Mouse (Mus musculus) thymus, postnatal 36 days (tissue): ENCODE measurements around the gene Rbm39.
A peak's percentile ranks its signal among the peaks of the same experiment; 100 is the strongest.
"Not testable (repeated sequence)": the region's sequence is repeated elsewhere in the genome, so short reads cannot be mapped to it uniquely, and the experiment has no call there.

Experiments used
- DNase-seq, 2 experiments: peaks; one replicate each; pipeline ENCODE4 v3.0.0; 2022; ENCODE audit warnings: mixed read lengths in 2 of 2

Rbm39 gene

DNA sequence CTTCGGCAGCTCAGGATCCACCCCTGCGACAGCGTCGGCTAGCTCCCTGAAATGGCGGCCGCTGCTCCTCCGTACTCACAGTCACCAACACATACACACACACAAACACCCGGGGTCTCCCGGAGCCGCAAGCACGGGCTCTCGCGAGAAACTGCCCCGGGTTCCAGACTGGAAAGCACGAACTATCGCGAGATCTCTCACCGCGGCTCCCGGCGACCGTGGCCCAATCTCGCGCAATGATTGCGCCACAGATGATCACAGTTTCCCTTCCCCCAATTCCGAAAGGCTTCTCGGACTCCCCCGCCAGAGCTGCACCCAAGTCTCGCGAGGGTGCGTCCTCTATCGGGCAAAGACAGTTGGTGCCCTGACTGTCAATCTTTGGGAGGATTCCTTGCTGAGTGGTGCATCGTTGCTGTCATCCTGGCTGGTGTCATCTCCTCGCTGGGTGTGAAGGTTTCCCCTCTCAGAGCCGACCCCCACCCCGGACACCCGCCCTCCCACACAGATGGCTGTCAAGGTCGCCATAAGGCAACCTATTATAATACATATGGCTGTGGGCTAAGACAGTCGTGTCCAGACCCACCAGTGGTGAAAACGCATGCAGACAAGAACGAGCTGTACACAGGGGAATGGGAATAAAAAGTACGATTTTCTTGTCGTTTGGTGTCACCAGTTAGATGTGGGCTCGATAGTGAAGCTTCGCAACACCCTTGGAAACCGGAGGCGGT, at the start of gene Rbm39:
Rbm39 (minus strand) TSS at position 145 of the 728 bp plus-strand sequence.
- DNase-seq: peak; percentile 99 to 100

GRCm38 (mm10) chr2:156229171-156229570, 49.1 kb upstream of the Rbm39 start:
- DNase-seq: no peak

GRCm38 (mm10) chr2:156227689-156228088, 47.7 kb upstream of the Rbm39 start:
- DNase-seq: no peak

- no peak for DNase-seq
Measured at GRCm38 (mm10) chr2:156224043-156224442, 44.0 kb upstream of the Rbm39 start.

DNA sequence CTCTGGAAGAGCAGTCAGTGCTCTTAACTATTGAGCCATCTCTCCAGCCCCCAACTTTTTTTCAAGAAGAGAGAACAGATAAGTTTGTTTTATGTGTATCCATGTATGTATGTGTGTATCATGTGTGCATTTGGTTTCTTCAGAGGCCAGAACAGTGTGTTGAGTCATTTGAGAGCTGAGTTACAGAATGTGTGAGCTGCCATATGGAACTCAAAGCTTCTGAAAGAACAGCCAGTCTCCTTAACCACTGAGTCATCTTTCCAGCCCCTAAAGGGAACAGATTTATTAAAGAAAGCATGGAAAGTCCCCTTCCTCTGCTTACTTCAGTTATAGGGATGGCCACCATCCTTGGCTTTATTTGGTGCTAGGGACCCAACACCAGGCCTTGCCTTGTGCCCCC, 42.1 kb upstream of the Rbm39 start:
- DNase-seq: no peak

DNA sequence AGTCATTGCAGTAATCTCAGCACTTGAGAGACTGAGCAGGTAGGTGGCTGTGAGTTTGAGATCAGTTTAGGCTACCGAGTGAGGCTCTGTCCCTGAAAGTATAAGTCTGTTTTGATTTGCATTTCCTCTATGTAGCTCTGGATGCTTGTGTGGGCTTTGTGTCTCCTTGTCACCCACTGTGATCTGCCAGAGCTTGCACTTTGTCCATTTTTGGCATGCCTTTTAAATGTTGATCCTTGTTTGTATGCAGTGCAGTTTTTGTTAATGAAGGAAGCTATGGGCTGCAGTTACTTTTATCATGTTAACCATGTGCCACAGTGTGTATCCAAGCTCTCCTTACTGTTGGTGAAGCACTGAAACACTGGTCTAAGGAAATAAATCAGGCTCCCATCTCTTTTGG, 37.7 kb upstream of the Rbm39 start:
- no peak for DNase-seq

DNA sequence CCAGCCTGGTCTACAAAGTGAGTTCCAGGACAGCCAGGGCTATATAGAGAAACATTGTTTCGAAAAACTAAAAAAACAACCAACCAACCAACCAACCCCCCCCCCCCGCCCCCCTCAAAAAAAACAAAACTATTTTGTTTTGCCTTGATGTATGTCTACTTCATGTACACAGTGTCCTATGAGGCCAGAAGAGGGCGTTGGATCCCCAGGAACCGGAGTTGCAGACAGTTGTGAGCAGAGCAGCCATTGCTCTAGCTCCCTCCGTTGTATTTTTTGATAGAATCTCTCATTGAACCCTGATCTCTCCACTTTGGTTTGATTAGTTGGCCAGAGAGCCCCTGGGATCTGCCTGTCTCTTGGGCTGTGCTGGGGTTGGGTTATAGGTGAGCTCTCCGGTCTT, 23.9 kb upstream of the Rbm39 start:
- no peak for DNase-seq

DNA sequence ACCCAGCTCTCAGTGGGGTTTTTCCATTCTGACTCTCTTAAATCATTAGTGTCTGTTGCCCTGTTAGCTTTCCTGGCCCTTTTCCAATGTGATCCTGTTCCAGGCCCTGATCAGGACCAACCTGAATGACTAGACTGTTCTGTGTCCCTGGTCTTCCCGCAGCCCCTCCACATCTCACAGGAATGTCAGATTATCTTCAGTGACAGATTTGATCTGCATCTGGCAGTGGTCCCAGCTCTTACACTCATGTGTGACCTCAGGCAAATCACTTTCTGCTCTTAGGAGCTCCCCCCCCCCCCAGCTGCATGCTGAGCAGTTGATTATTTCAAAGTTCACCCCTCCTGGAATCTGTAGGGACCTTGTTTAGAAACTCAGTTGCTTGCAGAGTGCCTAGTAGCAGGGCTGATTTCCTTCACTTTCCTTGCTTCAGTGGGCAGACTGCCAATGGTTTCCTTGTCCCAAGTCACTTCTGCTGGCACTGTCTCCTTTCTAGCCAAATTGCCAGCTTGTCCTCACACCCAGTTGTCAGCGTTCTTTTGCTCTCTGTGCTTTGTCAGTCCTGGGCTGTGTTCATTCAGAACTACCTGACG, 22.9 kb upstream of the Rbm39 start:
- no peak for DNase-seq

DNA sequence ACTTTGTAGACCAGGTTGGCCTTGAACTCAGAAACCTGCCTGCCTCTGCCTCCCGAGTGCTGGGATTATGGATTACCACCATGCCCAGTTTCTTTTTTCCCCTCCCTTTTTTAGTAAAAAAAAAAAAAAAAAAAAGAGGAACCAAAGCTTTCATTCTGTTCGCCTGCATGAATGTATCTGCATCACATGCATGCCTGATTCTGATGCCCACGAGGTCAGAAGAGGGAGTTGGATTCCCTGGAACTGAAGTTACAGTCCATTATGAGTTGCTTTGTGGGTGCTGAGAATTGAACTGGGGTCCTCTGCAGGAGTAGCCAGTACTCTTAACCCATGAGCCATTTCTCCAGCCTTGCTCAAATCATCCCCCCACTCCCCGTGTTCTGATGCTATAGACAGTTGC, 21.4 kb upstream of the Rbm39 start:
- DNase-seq: no peak

- DNase-seq: no peak
Measured at GRCm38 (mm10) chr2:156199944-156200343, 19.9 kb upstream of the Rbm39 start.

DNA sequence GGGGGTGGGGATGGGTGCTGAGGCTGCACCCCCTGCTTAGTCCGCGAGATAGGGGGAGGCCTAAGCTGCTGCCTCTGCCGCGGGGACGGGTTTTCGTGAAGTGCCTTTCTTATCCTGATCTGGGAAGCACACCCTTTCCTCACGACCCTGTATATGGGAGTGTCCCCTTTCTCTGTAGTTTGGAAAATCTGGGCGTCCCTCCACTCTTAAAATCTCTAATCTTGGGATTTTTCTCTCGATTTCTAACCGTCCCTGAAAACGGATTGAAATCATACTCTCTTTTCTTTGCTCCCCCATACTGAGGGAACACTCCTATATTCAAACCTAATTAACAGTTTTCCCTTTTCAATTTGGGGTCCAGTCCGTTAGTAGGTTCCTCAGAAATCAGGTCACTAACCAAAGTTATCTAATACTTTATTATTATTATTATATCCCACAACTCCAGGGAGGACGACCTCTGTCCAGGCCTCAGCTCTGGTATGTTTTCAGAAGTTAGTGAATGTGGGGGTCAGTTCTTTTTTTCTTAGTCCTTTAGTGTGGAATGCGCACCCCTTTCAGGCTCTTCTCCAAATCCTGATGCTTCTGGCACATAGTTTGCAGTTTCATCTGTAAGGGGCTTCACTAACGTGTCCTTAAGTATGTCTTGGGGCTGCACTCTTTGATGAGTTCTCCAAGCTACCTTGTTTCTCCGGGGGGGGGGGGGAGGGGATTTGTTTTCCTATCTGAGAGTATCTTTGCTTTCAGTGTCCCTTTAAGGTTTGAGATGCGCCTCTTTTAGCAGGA, 17.3 kb upstream of the Rbm39 start:
- no peak for DNase-seq

DNA sequence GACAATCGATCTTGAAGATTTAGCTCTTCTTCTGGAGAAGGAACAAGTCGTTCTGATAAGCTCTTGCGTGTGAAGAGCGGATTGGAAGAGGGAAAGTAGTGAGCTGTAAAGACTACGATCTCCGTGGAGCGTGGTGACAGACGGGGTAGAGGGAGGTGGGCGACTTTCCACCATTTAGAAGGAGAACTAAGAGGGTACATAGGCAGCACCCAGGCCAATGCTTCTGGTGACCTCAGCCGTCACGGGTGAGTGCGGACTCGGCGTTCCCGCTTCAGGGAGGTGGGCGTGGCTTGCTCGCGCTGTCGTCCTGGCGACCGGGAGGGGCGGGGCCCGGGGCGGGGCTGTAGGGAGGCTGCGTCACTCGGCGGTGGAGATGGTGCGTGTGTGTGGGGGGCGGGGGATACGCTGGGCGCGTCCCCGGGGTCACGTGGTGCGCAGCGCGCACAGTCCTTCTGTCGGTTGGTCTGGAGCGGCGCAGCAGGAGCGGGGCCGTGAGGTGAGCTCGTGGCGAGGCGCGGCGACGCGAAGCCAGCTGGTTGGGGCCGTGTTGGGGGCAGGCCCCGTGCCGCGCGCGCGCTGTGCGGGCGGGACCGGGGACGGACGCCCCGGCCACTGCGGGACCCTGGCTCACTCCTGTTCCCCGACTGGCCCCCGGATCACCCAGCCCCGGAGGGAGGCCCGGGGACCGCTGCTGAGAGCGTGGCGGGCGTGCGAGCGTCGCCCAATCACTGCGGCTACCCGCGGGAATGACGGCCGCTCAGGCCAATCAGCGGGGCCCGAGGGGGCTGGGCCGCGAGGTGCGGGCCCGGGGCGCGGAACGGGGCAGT, 16.5 kb upstream of the Rbm39 start, which contains the start of gene Phf20:
Phf20 (plus strand) TSS at position 165 of the 827 bp plus-strand sequence.
- DNase-seq: peak; percentile 98 to 99

DNA sequence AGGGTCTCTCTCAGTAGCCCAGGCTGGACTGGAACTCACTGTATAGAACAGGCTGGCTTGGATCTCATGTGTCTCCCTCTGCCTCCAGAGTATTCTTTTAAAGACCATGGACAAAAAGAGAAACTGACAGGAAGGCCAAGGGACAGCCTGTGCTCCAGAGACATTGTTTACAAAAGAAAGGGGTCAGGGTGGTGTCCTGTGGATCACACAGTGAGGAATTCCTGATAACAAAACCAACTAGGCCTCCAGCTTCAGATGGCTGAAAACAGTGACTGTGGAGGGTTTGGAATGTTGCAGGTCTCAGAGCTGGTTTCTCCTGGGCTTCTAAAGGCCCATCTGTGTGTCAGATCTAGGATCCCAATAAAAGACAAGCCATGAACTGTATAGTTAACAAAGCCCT, 14.5 kb upstream of the Rbm39 start:
- no peak for DNase-seq

DNA sequence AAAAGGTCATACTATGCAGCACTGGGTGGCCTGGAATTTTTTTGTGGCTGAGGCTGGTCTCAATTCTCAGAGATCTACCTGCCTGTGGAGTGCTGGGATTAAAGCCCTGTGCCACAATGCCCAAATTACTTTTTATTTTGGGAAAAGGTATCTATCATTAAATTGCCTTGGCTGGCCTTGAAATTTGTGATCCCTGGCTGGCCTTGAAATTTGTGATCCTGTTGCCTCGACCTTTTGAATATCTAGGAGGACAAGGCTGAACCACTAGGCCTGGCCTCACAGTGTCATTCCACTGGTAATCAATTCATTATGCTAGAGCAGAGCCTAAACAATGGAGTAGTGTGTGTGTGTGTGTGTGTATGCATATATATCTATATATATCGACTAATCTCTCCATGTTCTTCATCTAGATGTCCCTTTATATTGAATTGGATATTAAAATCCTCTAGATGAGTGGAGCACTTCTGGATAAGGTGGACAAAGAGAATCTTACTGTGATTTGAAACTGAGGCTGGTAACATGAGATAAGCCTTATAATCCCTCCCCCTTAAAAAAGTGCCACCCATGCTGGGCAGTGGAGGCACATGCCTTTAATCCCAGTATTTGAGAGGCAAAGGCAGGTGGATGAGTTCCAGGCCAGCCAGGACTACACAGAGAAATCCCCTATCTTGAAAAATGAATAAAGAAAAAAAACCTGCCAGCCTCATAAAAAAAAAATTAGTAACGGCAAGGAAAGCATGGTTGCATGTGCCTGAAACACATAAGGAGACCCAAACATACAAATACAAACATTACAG, 13.2 kb upstream of the Rbm39 start:
- no peak for DNase-seq

DNA sequence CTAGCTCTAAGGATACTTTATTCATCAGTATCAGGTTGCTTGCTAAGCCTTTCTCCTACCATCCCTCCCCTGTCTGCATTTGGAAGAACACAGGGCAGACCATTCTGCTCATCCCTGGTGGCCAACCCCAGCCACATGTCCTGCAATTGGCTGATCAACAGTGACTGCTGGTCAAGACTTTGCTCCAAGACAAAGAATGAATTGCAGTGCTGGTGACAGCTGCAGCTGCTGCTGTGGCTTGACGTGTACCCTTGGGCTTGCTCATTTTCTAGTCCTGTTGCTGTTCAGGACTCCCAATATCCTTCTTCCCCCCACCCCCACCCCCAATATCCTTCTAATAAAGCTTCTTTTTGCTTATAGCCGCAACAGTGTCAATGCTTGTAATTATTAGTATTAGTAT, 12.0 kb upstream of the Rbm39 start:
- DNase-seq: no peak

DNA sequence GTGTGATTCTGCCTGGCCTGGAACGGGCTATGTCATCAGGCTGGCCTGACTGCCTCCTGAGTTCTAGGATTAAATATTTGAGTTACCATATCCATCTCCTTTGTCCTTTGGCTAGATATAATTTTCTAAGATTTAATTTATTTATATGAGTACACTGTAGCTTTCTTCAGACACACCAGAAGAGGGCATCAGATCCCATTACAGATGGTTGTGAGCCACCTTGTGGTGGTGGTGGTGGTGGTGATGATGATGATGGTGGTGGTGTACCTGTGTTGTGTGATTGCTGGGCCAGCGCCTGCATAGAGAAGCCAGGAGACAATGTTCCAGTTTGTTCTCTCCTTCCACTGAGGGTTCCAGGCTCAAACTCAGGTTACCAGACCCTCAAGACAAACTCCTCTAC, 11.5 kb upstream of the Rbm39 start:
- no peak for DNase-seq

- DNase-seq: peak; percentile 71 to 78
Measured at GRCm38 (mm10) chr2:156190004-156190896, 10.2 kb upstream of the Rbm39 start.

DNA sequence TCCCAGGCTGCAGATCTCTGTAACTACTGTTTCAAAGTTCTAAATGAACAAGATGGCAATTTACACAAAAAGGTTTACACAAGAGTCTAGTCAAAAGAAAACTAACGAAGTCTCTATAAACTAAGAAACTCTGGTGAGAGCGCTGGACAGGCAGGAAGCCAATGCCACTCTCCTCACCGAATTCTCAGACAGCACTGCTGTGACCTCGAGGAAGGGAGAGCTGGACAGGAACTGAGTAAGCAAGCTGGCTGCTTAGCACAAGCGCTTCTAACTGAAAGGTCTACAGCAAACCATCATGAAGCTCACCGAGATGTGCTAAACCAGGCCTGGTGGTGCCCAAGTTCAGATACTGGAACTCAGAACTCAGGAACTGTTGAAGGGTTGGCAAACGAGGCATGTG, 9.2 kb upstream of the Rbm39 start:
- DNase-seq: not testable (repeated sequence)

DNA sequence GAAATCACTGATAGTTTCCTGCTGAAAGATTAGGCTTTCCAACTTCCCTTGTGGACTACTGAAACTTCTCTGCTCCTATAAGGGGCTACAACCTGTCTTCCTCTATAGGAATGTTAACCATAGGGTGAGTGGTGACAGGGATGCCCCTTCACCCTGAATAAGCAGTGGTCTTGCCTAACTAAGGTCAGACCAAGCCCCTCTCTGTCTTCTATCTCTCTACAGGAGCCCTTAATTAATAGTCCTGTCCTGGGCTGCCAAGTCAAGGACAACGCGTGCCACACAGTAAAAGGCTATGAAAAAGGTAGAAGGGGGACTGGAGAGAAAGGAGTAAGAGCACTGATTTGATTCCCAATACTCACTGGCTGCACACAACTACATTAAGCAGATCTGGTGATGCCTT, 1.6 kb upstream of the Rbm39 start:
- no peak for DNase-seq

- no peak for DNase-seq
Measured at GRCm38 (mm10) chr2:156180824-156181590, 969 bp upstream of the Rbm39 start.
